Mouse (Mus musculus) kidney, embryonic 14.5 days (tissue): Measurements from ENCODE around the gene Mrpl4. TPM values are rescaled to one million over a fixed set of nuclear protein-coding genes. Genes with fewer than 3 reads are reported as not detected.

Experiments
- ATAC-seq: fragments of 200-750 bp; cut with Nextera tagmentation; 2 replicates; pipeline ENCODE4 v1.8.0; 2017; ENCODE audit warnings: moderate number of reproducible peaks, mild to moderate bottlenecking, moderate TSS enrichment, moderate library complexity; ENCODE audit not compliant: low FRiP score, low TSS enrichment
- H3K27ac ChIP-seq: fragments of 300-500 bp; sonication (generic); 2 replicates; pipeline ENCODE4 v1.5.1; 2014; ENCODE audit warnings: low read depth, mild to moderate bottlenecking, low read length, moderate library complexity, mixed read lengths
- H3K27me3 ChIP-seq: fragments of 300-500 bp; sonication (generic); 2 replicates; pipeline ENCODE4 v1.6.1; 2014; ENCODE audit warnings: mild to moderate bottlenecking, low read length; ENCODE audit not compliant: control insufficient read depth, insufficient read depth
- H3K36me3 ChIP-seq: fragments of 300-500 bp; sonication (generic); 2 replicates; pipeline ENCODE4 v1.6.1; 2014; ENCODE audit warnings: low read length, mixed read lengths; ENCODE audit not compliant: control insufficient read depth, insufficient read depth
- H3K4me1 ChIP-seq: fragments of 300-500 bp; sonication (generic); 2 replicates; pipeline ENCODE4 v1.6.1; 2014; ENCODE audit warnings: low read length, mixed read lengths; ENCODE audit not compliant: control insufficient read depth, insufficient read depth
- H3K4me2 ChIP-seq: fragments of 300-500 bp; sonication (generic); replicated peaks from 2 replicates; pipeline ENCODE4 v1.6.1; 2014; ENCODE audit warnings: low read depth, mild to moderate bottlenecking, low read length
- H3K4me3 ChIP-seq: fragments of 300-500 bp; sonication (generic); 2 replicates; pipeline ENCODE4 v1.5.1; 2014; ENCODE audit warnings: mild to moderate bottlenecking, low read length
- H3K9ac ChIP-seq: fragments of 300-500 bp; sonication (generic); 2 replicates; pipeline ENCODE4 v1.6.1; 2014; ENCODE audit warnings: low read depth, mild to moderate bottlenecking, low read length, moderate library complexity
- H3K9me3 ChIP-seq: fragments of 300-500 bp; sonication (generic); 2 replicates; pipeline ENCODE4 v1.6.1; 2016; ENCODE audit warnings: low read length; ENCODE audit not compliant: control insufficient read depth
- WGBS: fragments of 180-500 bp; shearing (Covaris S2); extraction: QIAGEN DNeasy Blood & Tissue Kit; methylation state at CpG from one replicate; pipeline ENCODE4 v1.1.7; 2014; 5-methylcytosine and 5-hydroxymethylcytosine counted together
- polyA plus RNA-seq: library from polyadenylated mRNA; unstranded; fragments of >200 nt; fragmentation: Nextera tagmentation; extraction: Ambion mirVana; gene quantifications from 2 replicates; pipeline ENCODE4 v1.2.1, GENCODE M21; 2014

Mrpl4 gene
- polyA plus RNA-seq, 1 experiment from 2014 or later: 145 TPM

DNA sequence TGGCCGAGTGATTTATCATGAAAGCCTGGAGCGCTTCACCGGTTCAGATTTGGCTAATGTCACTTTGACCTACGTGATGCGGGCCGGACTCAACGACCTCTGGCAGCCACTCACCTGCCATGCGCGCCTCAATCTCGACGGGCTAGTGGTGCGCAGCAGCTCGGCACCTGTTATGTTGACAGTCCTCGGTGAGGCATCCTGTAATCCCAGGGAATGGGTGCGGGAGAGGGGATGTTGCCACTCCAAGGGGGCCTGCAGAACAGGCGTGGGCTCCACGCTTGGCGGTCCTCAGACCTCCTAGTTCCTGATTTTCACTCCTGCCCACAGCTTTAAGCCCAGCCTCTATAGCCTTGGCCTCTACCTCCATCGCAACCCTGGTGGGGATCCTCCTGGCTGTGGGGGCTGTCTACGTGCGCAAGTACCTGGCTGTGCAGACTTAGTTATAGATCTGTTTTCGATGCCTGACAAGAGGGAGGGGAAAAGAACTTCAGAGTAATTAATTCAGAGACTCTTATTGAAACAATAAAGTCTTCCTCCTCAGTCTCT, 27.6 kb downstream of the Mrpl4 start:
- no peaks in the 10 kb centered on the region for H3K9me3 ChIP-seq
- peak overlapping the region; percentile 64 for H3K4me2 ChIP-seq
- WGBS: 21% methylated on average over 22 of the region's 22 CpGs
- no peak overlapping the region for H3K9ac ChIP-seq
- H3K27me3 ChIP-seq: peaks cover 51% of the 10 kb centered on the region
- H3K36me3 ChIP-seq: no peaks in the 10 kb centered on the region
- peaks cover 39% of the 10 kb centered on the region for H3K4me1 ChIP-seq
- no peak overlapping the region for H3K27ac ChIP-seq
- no peak for ATAC-seq
- peak overlapping the region; percentile 47; the same call in 1 of the 2 replicates for H3K4me3 ChIP-seq

DNA sequence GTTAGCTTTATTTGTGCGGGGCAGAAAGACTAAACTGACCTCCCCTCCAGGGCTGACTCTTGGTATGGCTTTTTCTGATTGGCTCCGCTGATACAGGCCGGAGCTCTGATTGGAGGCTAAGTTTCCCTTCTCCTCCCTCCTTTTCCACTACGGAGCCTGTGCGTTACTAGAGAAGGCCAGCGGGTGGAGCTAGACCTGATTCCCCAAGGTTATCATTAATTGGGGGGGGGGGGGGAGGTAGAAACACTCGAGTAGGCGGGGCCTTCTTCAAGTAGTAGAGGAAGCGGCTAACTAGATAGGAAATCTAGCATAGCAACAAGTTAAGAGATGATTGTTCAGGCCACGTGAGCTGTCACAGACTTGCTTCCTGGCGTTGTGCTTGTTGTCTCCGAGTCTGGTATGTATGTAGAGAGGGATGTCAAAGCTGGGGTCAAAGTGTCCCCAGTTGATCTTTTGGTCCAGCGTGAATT, 28.3 kb downstream of the Mrpl4 start:
- WGBS: under 1% methylated on average over 13 of the region's 13 CpGs
- no peak overlapping the region for H3K27ac ChIP-seq
- H3K4me1 ChIP-seq: peaks cover 39% of the 10 kb centered on the region
- H3K4me3 ChIP-seq: peak overlapping the region; percentile 47
- no peaks in the 10 kb centered on the region for H3K36me3 ChIP-seq
- H3K4me2 ChIP-seq: peak overlapping the region; percentile 64
- peaks cover 58% of the 10 kb centered on the region for H3K27me3 ChIP-seq
- H3K9ac ChIP-seq: 0 out of 2 replicates have a peak overlapping the region, but pooled peaks have one; percentile 45
- no peaks in the 10 kb centered on the region for H3K9me3 ChIP-seq
- peak; percentile 45 for ATAC-seq

DNA sequence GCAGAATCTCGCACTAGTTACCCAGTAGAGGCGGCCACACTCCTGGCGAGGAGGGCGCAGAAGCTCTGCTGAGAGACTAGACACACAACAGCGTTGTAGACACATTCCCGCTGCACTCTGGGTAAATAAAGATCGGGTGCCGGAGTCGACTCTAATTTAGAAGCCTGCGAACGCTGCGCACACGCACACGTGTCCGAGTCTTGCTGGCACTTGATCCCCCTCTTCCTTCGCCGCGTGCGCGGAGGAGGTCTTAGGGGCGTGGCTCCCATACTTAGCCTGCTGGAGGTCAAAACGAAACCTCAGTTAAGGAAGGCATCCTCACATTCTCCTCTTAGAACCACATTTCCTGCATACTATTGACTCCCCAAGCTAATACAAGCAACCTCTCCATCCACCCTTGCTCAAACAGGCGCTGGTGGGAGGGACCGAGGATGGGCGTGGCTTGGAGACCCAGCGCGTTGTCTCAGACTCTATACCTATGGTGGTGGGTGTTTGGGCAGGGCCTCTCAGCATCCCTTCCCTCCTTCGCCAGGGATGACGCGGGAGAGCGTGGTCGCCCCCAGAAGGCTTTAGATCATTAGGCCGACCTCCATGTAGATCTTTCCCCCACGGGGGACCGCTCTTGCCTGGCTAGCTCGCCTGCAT, 28.8 kb downstream of the Mrpl4 start:
- Histone ChIP-seq H3K9ac (0 out of 2 replicates have a peak overlapping the region, but pooled peaks have one; percentile 45), H3K27me3 (peaks cover 64% of the 10 kb centered on the region)
- under 1% methylated on average over 36 of the region's 36 CpGs for whole genome bisulfite sequencing

DNA sequence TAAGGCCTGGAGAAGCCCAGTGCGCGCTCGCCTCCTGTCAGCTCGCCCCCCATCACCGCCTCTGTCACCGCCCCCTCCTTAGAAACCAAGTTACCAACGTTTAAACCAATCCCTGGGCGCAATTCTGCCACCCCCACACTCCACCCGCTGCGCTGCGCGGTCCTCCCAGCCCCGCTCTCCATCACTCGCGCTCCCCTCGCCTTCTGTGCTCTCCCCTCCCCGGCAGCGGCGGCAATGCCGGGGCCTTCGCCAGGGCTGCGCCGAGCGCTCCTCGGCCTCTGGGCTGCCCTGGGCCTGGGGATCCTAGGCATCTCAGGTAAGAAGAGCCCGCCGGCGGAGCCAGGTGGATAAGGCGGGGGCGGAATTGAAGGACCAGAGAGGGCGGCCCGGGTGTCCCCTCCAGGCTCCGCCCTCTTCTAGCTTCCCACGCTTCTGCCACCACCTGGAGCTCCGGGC, 29.4 kb downstream of the Mrpl4 start, which contains the start of gene Icam5:
Icam5 (plus strand) TSS at position 178 of the 456 bp plus-strand sequence.
- Histone ChIP-seq H3K27ac (no peak within 1 kb of the TSS), H3K36me3 (no peaks in the 10 kb centered on the region), H3K9me3 (no peaks in the 10 kb centered on the region), H3K4me3 (peak within 1 kb of the TSS; percentile 47), H3K27me3 (peaks cover 69% of the 10 kb centered on the region), H3K9ac (peak within 1 kb of the TSS; percentile 50; the same call in 1 of the 2 replicates), H3K4me1 (peaks cover 48% of the 10 kb centered on the region), H3K4me2 (peak within 1 kb of the TSS; percentile 89)
- WGBS: 0% methylated on average over 34 of the region's 35 CpGs
- no peak for ATAC-seq

More for the DNA sequence above, 28.8 kb downstream of the Mrpl4 start:
- Histone ChIP-seq H3K27ac (no peak overlapping the region), H3K36me3 (no peaks in the 10 kb centered on the region), H3K4me1 (peaks cover 43% of the 10 kb centered on the region), H3K4me2 (peak overlapping the region; percentile 64), H3K4me3 (peak overlapping the region; percentile 47), H3K9me3 (no peaks in the 10 kb centered on the region)
- peak; percentile 15 for ATAC-seq

GRCm38 (mm10) chr9:21032491-21032890, 30.0 kb downstream of the Mrpl4 start:
- Histone ChIP-seq H3K4me2 (peak overlapping the region; percentile 89), H3K27ac (no peak overlapping the region), H3K36me3 (no peaks in the 10 kb centered on the region), H3K4me1 (peaks cover 52% of the 10 kb centered on the region), H3K9me3 (no peaks in the 10 kb centered on the region), H3K4me3 (peak overlapping the region; percentile 47), H3K27me3 (peaks cover 75% of the 10 kb centered on the region), H3K9ac (no peak overlapping the region)
- ATAC-seq: no peak
- 2% methylated on average over 7 of the region's 7 CpGs for WGBS

- Histone ChIP-seq H3K4me3 (peak overlapping the region; percentile 47), H3K9me3 (no peaks in the 10 kb centered on the region), H3K36me3 (no peaks in the 10 kb centered on the region), H3K27me3 (peaks cover 76% of the 10 kb centered on the region), H3K27ac (no peak overlapping the region), H3K4me2 (peak overlapping the region; percentile 89), H3K4me1 (peaks cover 52% of the 10 kb centered on the region), H3K9ac (peak overlapping the region; percentile 50; the same call in 1 of the 2 replicates)
- WGBS: under 1% methylated on average over 34 of the region's 34 CpGs
- ATAC-seq: peak; percentile 65
These were observed 30.6 kb downstream of the Mrpl4 start for GRCm38 (mm10) chr9:21033136-21033535.

- Histone ChIP-seq H3K9me3 (no peaks in the 10 kb centered on the region), H3K27ac (no peak overlapping the region), H3K4me3 (0 out of 2 replicates have a peak overlapping the region, but pooled peaks have one; percentile 2), H3K4me1 (peaks cover 48% of the 10 kb centered on the region), H3K9ac (no peak overlapping the region), H3K27me3 (peaks cover 82% of the 10 kb centered on the region), H3K4me2 (no peak overlapping the region), H3K36me3 (no peaks in the 10 kb centered on the region)
- 2% methylated on average over 17 of the region's 17 CpGs for WGBS
- no peak for ATAC-seq
These were observed 32.0 kb downstream of the Mrpl4 start for GRCm38 (mm10) chr9:21034481-21035085.

GRCm38 (mm10) chr9:21035586-21035985, 33.0 kb downstream of the Mrpl4 start:
- H3K4me2 ChIP-seq: no peak overlapping the region
- 21% methylated on average over 9 of the region's 9 CpGs for WGBS
- ATAC-seq: no peak
- no peak overlapping the region for H3K4me3 ChIP-seq
- H3K36me3 ChIP-seq: no peaks in the 10 kb centered on the region
- peaks cover 38% of the 10 kb centered on the region for H3K4me1 ChIP-seq
- no peaks in the 10 kb centered on the region for H3K9me3 ChIP-seq
- H3K27ac ChIP-seq: no peak overlapping the region
- H3K27me3 ChIP-seq: peaks cover 76% of the 10 kb centered on the region
- H3K9ac ChIP-seq: no peak overlapping the region
